Mouse (Mus musculus) heart, postnatal 25 days (tissue): ENCODE measurements around the gene Cyp2d10. TPM values are rescaled to one million over a fixed set of nuclear protein-coding genes. Genes with fewer than 3 reads are reported as not detected.
A peak's percentile ranks its signal among the peaks of the same experiment; 100 is the strongest.
"Not testable (repeated sequence)": the region's sequence is repeated elsewhere in the genome, so short reads cannot be mapped to it uniquely, and the experiment has no call there.

Source experiments
- DNase-seq: peaks from one replicate; pipeline ENCODE4 v3.0.0; 2022; ENCODE audit warnings: low spot score
- intact Hi-C: fragments of 180-260 bp; cut with DNase I; formaldehyde crosslinking; loops from one replicate; pipeline ENCODE4 v1.15.1; 2025
- total RNA-seq, 2 experiments: library from RNA; stranded (reverse); gene quantifications; 2 replicates each; pipeline ENCODE4 v1.2.3; 2021

Cyp2d10 gene
- total RNA-seq, 2 experiments from 2014 or later = not detected

- intact Hi-C loops = no loop called here
- DNase-seq = no peak
Observed at GRCm38 (mm10) chr15:82402741-82403140, 4.3 kb downstream of the Cyp2d10 start.

- no peak for DNase-seq
- intact Hi-C loops = no loop called here
Observed at GRCm38 (mm10) chr15:82402106-82402505, 4.9 kb downstream of the Cyp2d10 start.

- DNase-seq = no peak
- intact Hi-C loops = no loop called here
Observed at GRCm38 (mm10) chr15:82401516-82401915, 5.5 kb downstream of the Cyp2d10 start.

- DNase-seq, intact Hi-C loops: not testable (repeated sequence)
Observed at GRCm38 (mm10) chr15:82395955-82396354, 11.0 kb downstream of the Cyp2d10 start.

GRCm38 (mm10) chr15:82393922-82394321 lies 13.1 kb downstream of the Cyp2d10 start, which contains the start of gene Cyp2d11:
Cyp2d11 (minus strand) TSS chr15:82394022.
- DNase-seq, intact Hi-C loops: not testable (repeated sequence)

- DNase-seq, intact Hi-C loops: not testable (repeated sequence)
Observed at GRCm38 (mm10) chr15:82389916-82390315, 17.1 kb downstream of the Cyp2d10 start.

- intact Hi-C loops = loop anchor here (2.0 kb wide), 1 partner anchor 31 kb away; no protein-coding TSS in a partner anchor
- no peak for DNase-seq
Observed at GRCm38 (mm10) chr15:82385729-82386128, 21.3 kb downstream of the Cyp2d10 start.

GRCm38 (mm10) chr15:82382441-82382840 lies 24.6 kb downstream of the Cyp2d10 start:
- intact Hi-C loops = loop anchor here (5.0 kb wide), 1 partner anchor 45 kb away; the partner anchor contains the start of genes Naga, Pheta2 and Smdt1
- no peak for DNase-seq

GRCm38 (mm10) chr15:82380714-82381062 lies 26.3 kb downstream of the Cyp2d10 start:
- intact Hi-C loops = loop anchor here (1.0 to 5.0 kb wide), 2 partner anchors 26 to 43 kb away; partner anchors contain the start of genes Naga, Ndufa6, Pheta2 and Smdt1

GRCm38 (mm10) chr15:82379871-82380713 lies 26.9 kb downstream of the Cyp2d10 start, which contains the start of gene Cyp2d22:
Cyp2d22 (minus strand) TSS chr15:82380260.
- intact Hi-C loops = loop anchor here (1.0 to 5.0 kb wide), 2 partner anchors 26 to 43 kb away; partner anchors contain the start of genes Naga, Ndufa6, Pheta2 and Smdt1
- peak; percentile 62 for DNase-seq

More at GRCm38 (mm10) chr15:82380714-82381062, 26.3 kb downstream of the Cyp2d10 start:
- no peak for DNase-seq

GRCm38 (mm10) chr15:82379511-82379870 lies 27.5 kb downstream of the Cyp2d10 start:
- DNase-seq = no peak
- intact Hi-C loops = no loop called here

GRCm38 (mm10) chr15:82378261-82379180 lies 28.5 kb downstream of the Cyp2d10 start:
- intact Hi-C loops = no loop called here
- no peak for DNase-seq

GRCm38 (mm10) chr15:82377701-82378100 lies 29.3 kb downstream of the Cyp2d10 start:
- no peak for DNase-seq
- intact Hi-C loops = no loop called here

- intact Hi-C loops = no loop called here
- DNase-seq = peak; percentile 77
Observed at GRCm38 (mm10) chr15:82376393-82377138, 30.4 kb downstream of the Cyp2d10 start.

GRCm38 (mm10) chr15:82375855-82376254 lies 31.1 kb downstream of the Cyp2d10 start:
- intact Hi-C loops = no loop called here
- DNase-seq = no peak

- intact Hi-C loops = no loop called here
- no peak for DNase-seq
Observed at GRCm38 (mm10) chr15:82374437-82374836, 32.6 kb downstream of the Cyp2d10 start.

- intact Hi-C loops = no loop called here
Observed at GRCm38 (mm10) chr15:82372991-82373390, 34.0 kb downstream of the Cyp2d10 start.

GRCm38 (mm10) chr15:82372446-82372845 lies 34.5 kb downstream of the Cyp2d10 start:
- no peak for DNase-seq
- intact Hi-C loops = no loop called here

More at GRCm38 (mm10) chr15:82372991-82373390, 34.0 kb downstream of the Cyp2d10 start:
- no peak for DNase-seq

- intact Hi-C loops = no loop called here
- no peak for DNase-seq
Observed at GRCm38 (mm10) chr15:82368851-82369250, 38.1 kb downstream of the Cyp2d10 start.
